Mouse (Mus musculus) forelimb bud, embryonic 11.5 days (tissue): ENCODE measurements around the gene 1700012B07Rik.

ENCODE experiments used
- DNase-seq: peaks from one replicate; pipeline ENCODE4 v3.0.0-alpha.2; 2012; ENCODE audit warnings: low read depth, low spot score

1700012B07Rik gene

GRCm38 (mm10) chr11:109846343-109846742 is 18.5 kb upstream of the 1700012B07Rik start:
- DNase-seq: no peak

GRCm38 (mm10) chr11:109845601-109846000 is 17.8 kb upstream of the 1700012B07Rik start:
- DNase-seq: peak; percentile 29

GRCm38 (mm10) chr11:109844466-109844865 is 16.6 kb upstream of the 1700012B07Rik start:
- no peak for DNase-seq

- DNase-seq: no peak
Observed at GRCm38 (mm10) chr11:109830368-109830767, 2.5 kb upstream of the 1700012B07Rik start.

- no peak for DNase-seq
Observed at GRCm38 (mm10) chr11:109822280-109822679, 5.6 kb downstream of the 1700012B07Rik start.

GRCm38 (mm10) chr11:109817405-109817804 is 10.4 kb downstream of the 1700012B07Rik start:
- DNase-seq: no peak

GRCm38 (mm10) chr11:109816911-109817310 is 10.9 kb downstream of the 1700012B07Rik start:
- no peak for DNase-seq

- no peak for DNase-seq
Observed at GRCm38 (mm10) chr11:109811721-109812120, 16.1 kb downstream of the 1700012B07Rik start.

GRCm38 (mm10) chr11:109809175-109809855 is 18.5 kb downstream of the 1700012B07Rik start:
- DNase-seq: no peak

- DNase-seq: no peak
Observed at GRCm38 (mm10) chr11:109801515-109801914, 26.3 kb downstream of the 1700012B07Rik start.

GRCm38 (mm10) chr11:109797531-109797930 is 30.3 kb downstream of the 1700012B07Rik start:
- no peak for DNase-seq

- no peak for DNase-seq
Observed at GRCm38 (mm10) chr11:109795536-109795935, 32.3 kb downstream of the 1700012B07Rik start.

GRCm38 (mm10) chr11:109793578-109793977 is 34.3 kb downstream of the 1700012B07Rik start:
- no peak for DNase-seq

GRCm38 (mm10) chr11:109792401-109792997 is 35.3 kb downstream of the 1700012B07Rik start:
- no peak for DNase-seq

GRCm38 (mm10) chr11:109791965-109792364 is 35.9 kb downstream of the 1700012B07Rik start:
- DNase-seq: no peak

- no peak for DNase-seq
Observed at GRCm38 (mm10) chr11:109790221-109790620, 37.6 kb downstream of the 1700012B07Rik start.

- DNase-seq: peak; percentile 4
Observed at GRCm38 (mm10) chr11:109785392-109785791, 42.5 kb downstream of the 1700012B07Rik start.

- DNase-seq: no peak
Observed at GRCm38 (mm10) chr11:109771381-109771780, 56.5 kb downstream of the 1700012B07Rik start.

GRCm38 (mm10) chr11:109770185-109770584 is 57.7 kb downstream of the 1700012B07Rik start:
- no peak for DNase-seq

GRCm38 (mm10) chr11:109769091-109769490 is 58.8 kb downstream of the 1700012B07Rik start:
- DNase-seq: no peak

- DNase-seq: no peak
Observed at GRCm38 (mm10) chr11:109760063-109760462, 67.8 kb downstream of the 1700012B07Rik start.

- DNase-seq: no peak
Observed at GRCm38 (mm10) chr11:109758616-109759215, 69.1 kb downstream of the 1700012B07Rik start.

- DNase-seq: no peak
Observed at GRCm38 (mm10) chr11:109754105-109754602, 73.7 kb downstream of the 1700012B07Rik start.
